Mouse (Mus musculus): Measurements from ENCODE around the gene Cenpb.

DNA sequence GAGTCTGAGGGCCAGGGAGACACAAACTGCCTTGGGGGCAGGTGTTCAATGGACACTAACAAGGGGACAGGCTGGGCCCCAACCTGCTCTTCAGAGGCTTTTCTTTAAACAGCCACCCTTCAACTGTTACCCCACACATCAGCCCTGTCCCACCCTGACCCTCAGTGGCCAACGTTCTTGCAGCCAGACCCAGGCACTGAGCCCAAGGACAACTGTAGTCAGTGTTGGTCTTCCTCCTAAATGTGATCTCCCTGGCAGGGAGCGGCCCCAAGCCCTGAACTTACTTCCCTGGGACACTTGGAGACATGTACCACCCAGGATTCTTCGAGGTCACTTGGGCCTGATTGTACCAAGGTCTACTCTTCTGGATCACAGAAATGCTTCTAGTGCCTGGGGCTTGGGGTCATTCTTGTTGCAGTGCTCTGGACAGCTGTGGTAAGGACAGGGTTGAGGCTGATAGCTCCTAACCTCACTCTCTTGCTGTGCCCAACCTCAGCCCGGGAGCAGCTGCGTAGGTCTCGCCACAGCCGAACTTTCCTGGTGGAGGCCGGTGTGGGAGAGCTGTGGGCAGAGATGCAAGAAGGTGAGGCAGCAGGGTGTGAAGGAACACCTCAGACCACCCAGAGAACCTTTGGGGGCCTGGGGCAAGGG lies 38.4 kb downstream of the Cenpb start:
- no peak for TF ChIP-seq TAL1 (IDR thresholded peaks at IDR 0.05; ENCODE audit: low read length)
- no peak for TF ChIP-seq GATA1 (IDR thresholded peaks at IDR 0.05; ENCODE audit: low read length)
